Mouse (Mus musculus) limb, embryonic 13.5 days (tissue): ENCODE measurements at regions not wholly inside any gene's neighbourhood (a gene's known extent, or its start where the extent isn't known, plus 50 kb on each side); places are given as distances from the start of the nearest gene placed in this dataset.

Experiments used
- ATAC-seq: fragments of 200-750 bp; cut with Nextera tagmentation; 2 replicates; pipeline ENCODE4 v1.8.0; 2017; ENCODE audit warnings: low read depth, moderate number of reproducible peaks, moderate TSS enrichment; ENCODE audit not compliant: low FRiP score
- H3K27ac ChIP-seq: fragments of 300-500 bp; sonication (generic); 2 replicates; pipeline ENCODE4 v1.5.1; 2015; ENCODE audit warnings: inconsistent platforms, mild to moderate bottlenecking, moderate library complexity
- H3K27me3 ChIP-seq: fragments of 300-500 bp; sonication (generic); 2 replicates; pipeline ENCODE4 v1.6.1; 2015; ENCODE audit warnings: mild to moderate bottlenecking, inconsistent platforms
- H3K36me3 ChIP-seq: fragments of 300-500 bp; sonication (generic); 2 replicates; pipeline ENCODE4 v1.6.1; 2015; ENCODE audit warnings: inconsistent platforms, mild to moderate bottlenecking, moderate library complexity
- H3K4me1 ChIP-seq: fragments of 300-500 bp; sonication (generic); 2 replicates; pipeline ENCODE4 v1.6.1; 2015; ENCODE audit warnings: inconsistent platforms
- H3K4me2 ChIP-seq: fragments of 300-500 bp; sonication (generic); replicated peaks from 2 replicates; pipeline ENCODE4 v1.6.1; 2015; ENCODE audit warnings: inconsistent platforms, mild to moderate bottlenecking, moderate library complexity
- H3K4me3 ChIP-seq: fragments of 300-500 bp; sonication (generic); 2 replicates; pipeline ENCODE4 v1.5.1; 2015; ENCODE audit warnings: moderate library complexity, mild to moderate bottlenecking, inconsistent platforms
- H3K9ac ChIP-seq: fragments of 300-500 bp; sonication (generic); 2 replicates; pipeline ENCODE4 v1.6.1; 2015; ENCODE audit warnings: mild to moderate bottlenecking, inconsistent platforms
- H3K9me3 ChIP-seq: fragments of 300-500 bp; sonication (generic); 2 replicates; pipeline ENCODE4 v1.6.1; 2016; ENCODE audit warnings: inconsistent platforms
- WGBS: fragments of 180-500 bp; shearing (Covaris S2); methylation state at CpG from one replicate; pipeline ENCODE4 v1.1.7; 2015; 5-methylcytosine and 5-hydroxymethylcytosine counted together

GRCm38 (mm10) chr13:111860931-111861330 lies 52.1 kb upstream of the Map3k1 start:
- Histone ChIP-seq H3K36me3 (no peaks in the 10 kb centered on the region), H3K27me3 (no peaks in the 10 kb centered on the region), H3K4me2 (no peak overlapping the region), H3K9ac (no peak overlapping the region), H3K9me3 (no peaks in the 10 kb centered on the region; the same call in 1 of the 2 replicates), H3K27ac (no peak overlapping the region), H3K4me1 (0 out of 2 replicates have a peak, but pooled peaks cover 5% of the 10 kb centered on the region), H3K4me3 (no peak overlapping the region)
- no peak for ATAC-seq
- WGBS = 77% methylated on average over 3 of the region's 3 CpGs

- Histone ChIP-seq H3K4me1 (0 out of 2 replicates have a peak, but pooled peaks cover 1% of the 10 kb centered on the region), H3K27ac (no peak overlapping the region), H3K36me3 (no peaks in the 10 kb centered on the region), H3K9ac (no peak overlapping the region), H3K4me2 (no peak overlapping the region), H3K9me3 (no peaks in the 10 kb centered on the region; the same call in 1 of the 2 replicates), H3K4me3 (no peak overlapping the region), H3K27me3 (no peaks in the 10 kb centered on the region)
- ATAC-seq = no peak
- WGBS = 82% methylated on average over 8 of the region's 8 CpGs
Measured at GRCm38 (mm10) chr13:111862316-111862715, 53.5 kb upstream of the Map3k1 start.

- H3K36me3 ChIP-seq = no peaks in the 10 kb centered on the region
- H3K27ac ChIP-seq = no peak overlapping the region
- no peak overlapping the region for H3K4me3 ChIP-seq
- H3K4me1 ChIP-seq = peaks cover 19% of the 10 kb centered on the region
- no peaks in the 10 kb centered on the region for H3K9me3 ChIP-seq
- no peak for ATAC-seq
- no peak overlapping the region for H3K9ac ChIP-seq
- peaks cover 4% of the 10 kb centered on the region; the same call in 1 of the 2 replicates for H3K27me3 ChIP-seq
- H3K4me2 ChIP-seq = no peak overlapping the region
- WGBS = 87% methylated on average over 7 of the region's 7 CpGs
Measured at GRCm38 (mm10) chr13:111865956-111866355, 57.2 kb upstream of the Map3k1 start.

- no peak for ATAC-seq
- 92% methylated on average over 2 of the region's 2 CpGs for WGBS
- peak overlapping the region; percentile 62 for H3K4me2 ChIP-seq
- no peaks in the 10 kb centered on the region for H3K9me3 ChIP-seq
- no peak overlapping the region for H3K9ac ChIP-seq
- H3K36me3 ChIP-seq = no peaks in the 10 kb centered on the region
- peaks cover 4% of the 10 kb centered on the region; the same call in 1 of the 2 replicates for H3K27me3 ChIP-seq
- H3K4me3 ChIP-seq = no peak overlapping the region
- peaks cover 19% of the 10 kb centered on the region for H3K4me1 ChIP-seq
- H3K27ac ChIP-seq = 0 out of 2 replicates have a peak overlapping the region, but pooled peaks have one; percentile 78
Measured at GRCm38 (mm10) chr13:111867261-111867660, 58.5 kb upstream of the Map3k1 start.

- WGBS = 8% methylated on average over 31 of the region's 31 CpGs
- H3K4me2 ChIP-seq = peak overlapping the region; percentile 62
- H3K4me3 ChIP-seq = peak overlapping the region; percentile 31
- H3K27me3 ChIP-seq = peaks cover 4% of the 10 kb centered on the region; the same call in 1 of the 2 replicates
- ATAC-seq = peak; percentile 76
- H3K36me3 ChIP-seq = no peaks in the 10 kb centered on the region
- H3K4me1 ChIP-seq = peaks cover 19% of the 10 kb centered on the region
- peak overlapping the region; percentile 46 for H3K9ac ChIP-seq
- peaks cover 3% of the 10 kb centered on the region; the same call in 1 of the 2 replicates for H3K9me3 ChIP-seq
- peak overlapping the region; percentile 78 for H3K27ac ChIP-seq
Measured at GRCm38 (mm10) chr13:111867763-111868725, 59.3 kb upstream of the Map3k1 start.

GRCm38 (mm10) chr13:111868947-111869346 lies 60.2 kb upstream of the Map3k1 start:
- no peaks in the 10 kb centered on the region for H3K36me3 ChIP-seq
- H3K4me1 ChIP-seq = peaks cover 19% of the 10 kb centered on the region
- 0 out of 2 replicates have a peak overlapping the region, but pooled peaks have one; percentile 44 for H3K27ac ChIP-seq
- H3K27me3 ChIP-seq = peaks cover 4% of the 10 kb centered on the region; the same call in 1 of the 2 replicates
- H3K9ac ChIP-seq = no peak overlapping the region
- H3K9me3 ChIP-seq = peaks cover 11% of the 10 kb centered on the region; the same call in 1 of the 2 replicates
- 14% methylated on average over 3 of the region's 3 CpGs for WGBS
- ATAC-seq = no peak
- peak overlapping the region; percentile 62 for H3K4me2 ChIP-seq
- no peak overlapping the region for H3K4me3 ChIP-seq

- no peak overlapping the region for H3K9ac ChIP-seq
- no peak overlapping the region for H3K4me2 ChIP-seq
- WGBS = 53% methylated on average over 17 of the region's 17 CpGs
- H3K36me3 ChIP-seq = no peaks in the 10 kb centered on the region
- ATAC-seq = no peak
- H3K4me3 ChIP-seq = no peak overlapping the region
- peaks cover 11% of the 10 kb centered on the region; the same call in 1 of the 2 replicates for H3K9me3 ChIP-seq
- H3K27me3 ChIP-seq = peaks cover 4% of the 10 kb centered on the region; the same call in 1 of the 2 replicates
- peaks cover 19% of the 10 kb centered on the region for H3K4me1 ChIP-seq
- no peak overlapping the region for H3K27ac ChIP-seq
Measured at GRCm38 (mm10) chr13:111869771-111870437, 61.1 kb upstream of the Map3k1 start.

GRCm38 (mm10) chr13:111870505-111870904 lies 61.7 kb upstream of the Map3k1 start:
- ATAC-seq = no peak
- no peak overlapping the region for H3K4me2 ChIP-seq
- H3K27ac ChIP-seq = no peak overlapping the region
- H3K4me1 ChIP-seq = peaks cover 19% of the 10 kb centered on the region
- H3K36me3 ChIP-seq = no peaks in the 10 kb centered on the region
- H3K4me3 ChIP-seq = no peak overlapping the region
- peaks cover 11% of the 10 kb centered on the region; the same call in 1 of the 2 replicates for H3K9me3 ChIP-seq
- no peak overlapping the region for H3K9ac ChIP-seq
- H3K27me3 ChIP-seq = peaks cover 4% of the 10 kb centered on the region; the same call in 1 of the 2 replicates
- 94% methylated on average over 4 of the region's 4 CpGs for WGBS

GRCm38 (mm10) chr13:111871672-111872410 lies 63.0 kb upstream of the Map3k1 start:
- H3K4me2 ChIP-seq = no peak overlapping the region
- H3K27me3 ChIP-seq = peaks cover 4% of the 10 kb centered on the region; the same call in 1 of the 2 replicates
- no peak overlapping the region for H3K4me3 ChIP-seq
- H3K4me1 ChIP-seq = peaks cover 19% of the 10 kb centered on the region
- H3K36me3 ChIP-seq = no peaks in the 10 kb centered on the region
- peaks cover 11% of the 10 kb centered on the region; the same call in 1 of the 2 replicates for H3K9me3 ChIP-seq
- H3K27ac ChIP-seq = no peak overlapping the region
- ATAC-seq = no peak
- WGBS = 81% methylated on average over 25 of the region's 25 CpGs
- no peak overlapping the region for H3K9ac ChIP-seq

GRCm38 (mm10) chr13:111874330-111874729 lies 65.5 kb upstream of the Map3k1 start:
- Histone ChIP-seq H3K4me2 (no peak overlapping the region), H3K4me1 (no peaks in the 10 kb centered on the region), H3K9ac (no peak overlapping the region), H3K4me3 (no peak overlapping the region), H3K27me3 (no peaks in the 10 kb centered on the region), H3K36me3 (no peaks in the 10 kb centered on the region), H3K27ac (no peak overlapping the region), H3K9me3 (peaks cover 11% of the 10 kb centered on the region; the same call in 1 of the 2 replicates)
- no peak for ATAC-seq
- WGBS = 69% methylated on average over 3 of the region's 3 CpGs

- no peak overlapping the region for H3K9ac ChIP-seq
- H3K27ac ChIP-seq = no peak overlapping the region
- no peak overlapping the region for H3K4me3 ChIP-seq
- no peak overlapping the region for H3K4me2 ChIP-seq
- H3K36me3 ChIP-seq = no peaks in the 10 kb centered on the region
- no peak for ATAC-seq
- no peaks in the 10 kb centered on the region for H3K27me3 ChIP-seq
- H3K4me1 ChIP-seq = no peaks in the 10 kb centered on the region
- WGBS = 79% methylated on average over 3 of the region's 3 CpGs
- H3K9me3 ChIP-seq = peaks cover 11% of the 10 kb centered on the region; the same call in 1 of the 2 replicates
Measured at GRCm38 (mm10) chr13:111876404-111876803, 67.6 kb upstream of the Map3k1 start.
